Mouse (Mus musculus) liver, embryonic 14.5 days (tissue): Measurements from ENCODE around the gene Ccdc7b. TPM values are rescaled to one million over a fixed set of nuclear protein-coding genes. Genes with fewer than 3 reads are reported as not detected.
"Not testable (repeated sequence)": the region's sequence is repeated elsewhere in the genome, so short reads cannot be mapped to it uniquely, and the experiment has no call there.

ENCODE experiments used
- ATAC-seq: fragments of 200-750 bp; cut with Nextera tagmentation; 2 replicates; pipeline ENCODE4 v1.8.0; 2017; ENCODE audit warnings: moderate number of reproducible peaks, mild to moderate bottlenecking, moderate library complexity; ENCODE audit not compliant: insufficient read depth
- DNase-seq, 3 experiments: peaks; one replicate each; pipeline ENCODE4 v3.0.0-alpha.2; 2012 to 2013; ENCODE audit warnings: low read depth in 3 of 3, low spot score in 3 of 3
- H3K27ac ChIP-seq: fragments of 300-500 bp; sonication (generic); 2 replicates; pipeline ENCODE4 v1.5.1; 2014; ENCODE audit warnings: moderate library complexity, mild to moderate bottlenecking, control low read depth, inconsistent platforms
- H3K27me3 ChIP-seq: fragments of 300-500 bp; sonication (generic); 2 replicates; pipeline ENCODE4 v1.6.1; 2014; ENCODE audit warnings: mild to moderate bottlenecking, low read length, moderate library complexity; ENCODE audit not compliant: control insufficient read depth, insufficient read depth
- H3K36me3 ChIP-seq: fragments of 300-500 bp; sonication (generic); replicated peaks from 2 replicates; pipeline ENCODE4 v1.6.1; 2014; ENCODE audit warnings: low read depth; ENCODE audit not compliant: control insufficient read depth, insufficient read depth
- H3K4me1 ChIP-seq, 2 experiments: fragments of 200-500 bp in 1 of 2; fragments of 300-500 bp in 1 of 2; sonication (generic) in 1 of 2; replicated peaks; 2 replicates each; pipeline ENCODE4 v1.6.1; 2012 to 2014; ENCODE audit warnings: antibody characterized with exemption in 1 of 2, inconsistent platforms in 1 of 2, low read length in 1 of 2; ENCODE audit not compliant: control insufficient read depth in 2 of 2, insufficient read depth in 2 of 2
- H3K4me2 ChIP-seq: fragments of 300-500 bp; sonication (generic); 2 replicates; pipeline ENCODE4 v1.6.1; 2014; ENCODE audit warnings: low read depth, mild to moderate bottlenecking, control low read depth, moderate library complexity
- H3K4me3 ChIP-seq, 2 experiments: fragments of 200-500 bp in 1 of 2; fragments of 300-500 bp in 1 of 2; sonication (generic) in 1 of 2; 2 replicates each; pipeline ENCODE4 v1.5.1; 2012 to 2014; ENCODE audit warnings: low read depth in 2 of 2, low read length in 2 of 2, mild to moderate bottlenecking in 2 of 2, control low read depth in 1 of 2, inconsistent platforms in 1 of 2, moderate library complexity in 1 of 2; ENCODE audit not compliant: insufficient read depth in 1 of 2
- H3K9ac ChIP-seq: fragments of 300-500 bp; sonication (generic); replicated peaks from 2 replicates; pipeline ENCODE4 v1.6.1; 2014; ENCODE audit warnings: mild to moderate bottlenecking, control low read depth, moderate library complexity
- H3K9me3 ChIP-seq: fragments of 300-500 bp; sonication (generic); 2 replicates; pipeline ENCODE4 v1.6.1; 2016; ENCODE audit warnings: low read length, mixed read lengths; ENCODE audit not compliant: control insufficient read depth
- CTCF ChIP-seq: IDR thresholded peaks from 2 replicates; pipeline ENCODE4 v1.5.1; 2016; ENCODE audit warnings: antibody characterized with exemption, low read depth, control low read depth
- EP300 ChIP-seq: IDR thresholded peaks from 2 replicates; pipeline ENCODE4 v1.6.1; 2016; ENCODE audit warnings: antibody characterized with exemption, low read depth
- WGBS: fragments of 180-500 bp; shearing (Covaris S2); extraction: QIAGEN DNeasy Blood & Tissue Kit; methylation state at CpG from one replicate; pipeline ENCODE4 v1.1.7; 2014; ENCODE audit not compliant: insufficient replicate concordance; 5-methylcytosine and 5-hydroxymethylcytosine counted together
- polyA plus RNA-seq, 2 experiments: library from polyadenylated mRNA; depleted of rRNA in 1 of 2; stranded (reverse) in 1 of 2; unstranded in 1 of 2; fragments of >200 nt; fragmentation: Nextera tagmentation in 1 of 2; extraction: Ambion mirVana in 1 of 2; gene quantifications; 2 replicates each; pipeline versions ENCODE4 v1.2.1 to v1.2.3; 2012 to 2014

Gene Ccdc7b
- not detected in 2 replicates for polyA plus RNA-seq (2012; rRNA removed)
- not detected in 2 replicates for polyA plus RNA-seq (2014; fragmentation: Nextera tagmentation; extraction: Ambion mirVana)

GRCm38 (mm10) chr8:129066834-129067233 is at the start of gene Ccdc7b:
Gene Ccdc7b, plus strand, starts transcription at chr8:129067134.
- not testable (repeated sequence) for H3K27me3 ChIP-seq, H3K4me2 ChIP-seq, H3K27ac ChIP-seq, H3K4me3 ChIP-seq, H3K36me3 ChIP-seq, H3K4me1 ChIP-seq, H3K9me3 ChIP-seq, DNase-seq, H3K9ac ChIP-seq, ATAC-seq
- 55% methylated on average over 1 of the region's 10 CpGs for WGBS

DNA sequence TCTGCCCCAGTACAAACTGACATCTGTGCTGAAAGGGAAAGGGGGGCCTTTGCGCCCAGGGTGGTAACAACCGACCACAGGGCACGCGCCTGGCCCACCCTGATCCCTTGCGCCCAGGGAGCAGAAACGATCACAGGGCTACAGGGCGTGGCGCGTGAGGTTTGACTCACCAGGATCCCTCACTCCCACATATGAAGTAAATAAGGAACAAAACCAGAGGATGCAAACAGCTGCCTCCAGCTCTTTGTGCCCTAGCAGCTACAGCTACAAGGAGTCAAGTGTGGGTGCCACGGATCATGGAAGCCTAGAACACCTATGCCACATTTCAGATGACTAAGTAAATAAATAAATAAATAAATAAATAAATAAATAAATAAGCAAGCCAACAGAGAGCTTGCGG is 1.5 kb upstream of the Ccdc7b start, which contains the start of gene Ccdc7a:
Ccdc7a (minus strand) TSS at position 101 of the 400 bp plus-strand sequence.
- not testable (repeated sequence) for H3K27ac ChIP-seq, DNase-seq, H3K36me3 ChIP-seq, H3K9ac ChIP-seq, ATAC-seq, H3K4me2 ChIP-seq, H3K4me3 ChIP-seq, H3K9me3 ChIP-seq, H3K4me1 ChIP-seq, H3K27me3 ChIP-seq
- 54% methylated on average over 2 of the region's 11 CpGs for whole genome bisulfite sequencing

GRCm38 (mm10) chr8:129115761-129116160 is 48.8 kb downstream of the Ccdc7b start:
- H3K4me2 ChIP-seq, DNase-seq, H3K9ac ChIP-seq, H3K27ac ChIP-seq, H3K4me1 ChIP-seq, H3K27me3 ChIP-seq, H3K9me3 ChIP-seq, H3K4me3 ChIP-seq, H3K36me3 ChIP-seq, ATAC-seq: not testable (repeated sequence)
- WGBS: 53% methylated on average over 3 of the region's 3 CpGs

- H3K4me1 ChIP-seq: no peaks in the 10 kb centered on the region
- no peak within 1 kb of the TSS for H3K9ac ChIP-seq
- no peaks in the 10 kb centered on the region for H3K36me3 ChIP-seq
- no peak within 1 kb of the TSS for H3K4me3 ChIP-seq
- DNase-seq: no peak
- no peaks in the 10 kb centered on the region for H3K27me3 ChIP-seq
- ATAC-seq: no peak
- no peaks in the 10 kb centered on the region for H3K9me3 ChIP-seq
- no peak within 1 kb of the TSS for H3K27ac ChIP-seq
- no peak within 1 kb of the TSS for H3K4me2 ChIP-seq
- 40% methylated on average over 1 of the region's 1 CpGs for WGBS
- no peak for TF ChIP-seq CTCF
These were observed 64.6 kb downstream of the Ccdc7b start, which contains the start of gene Gm10999 for GRCm38 (mm10) chr8:129131561-129131960. Gene Gm10999, minus strand, starts transcription at chr8:129131661.

GRCm38 (mm10) chr8:129133475-129133874 is 66.5 kb downstream of the Ccdc7b start:
- H3K27ac ChIP-seq: no peak overlapping the region
- H3K4me1 ChIP-seq: no peaks in the 10 kb centered on the region
- no peak overlapping the region for H3K4me3 ChIP-seq
- no peak overlapping the region for H3K9ac ChIP-seq
- H3K9me3 ChIP-seq: no peaks in the 10 kb centered on the region
- ATAC-seq (no peak), DNase-seq (no peak)
- H3K4me2 ChIP-seq: no peak overlapping the region
- no peaks in the 10 kb centered on the region for H3K36me3 ChIP-seq
- H3K27me3 ChIP-seq: no peaks in the 10 kb centered on the region
- TF ChIP-seq CTCF: no peak
- TF ChIP-seq EP300: no peak

Other genes with a start within 250 kb of the Ccdc7b start
- not detected in 2 replicates for gene Ccdc7a, start 1.6 kb upstream of the Ccdc7b start, polyA plus RNA-seq (2012; rRNA removed)
- gene Ccdc7a, start 1.6 kb upstream of the Ccdc7b start, polyA plus RNA-seq (2014; fragmentation: Nextera tagmentation; extraction: Ambion mirVana): not detected in 2 replicates
- gene Gm10999, start 64.5 kb downstream of the Ccdc7b start, polyA plus RNA-seq (2012; rRNA removed): not detected in 2 replicates
- gene Gm10999, start 64.5 kb downstream of the Ccdc7b start, polyA plus RNA-seq (2014; fragmentation: Nextera tagmentation; extraction: Ambion mirVana): not detected in 2 replicates
- 2.8 and 3.1 TPM in 2 replicates for gene 2610044O15Rik8, start 167.3 kb downstream of the Ccdc7b start, polyA plus RNA-seq (2012; rRNA removed)
- 6.3 and 6.9 TPM in 2 replicates for gene 2610044O15Rik8, start 167.3 kb downstream of the Ccdc7b start, polyA plus RNA-seq (2014; fragmentation: Nextera tagmentation; extraction: Ambion mirVana)